Mouse (Mus musculus) spleen, adult 2 months (tissue): ENCODE data around the gene Olfr594.

Experiments used
- CTCF ChIP-seq: fragments of 200-500 bp; IDR thresholded peaks from 2 replicates; pipeline ENCODE4 v1.5.1; 2011; ENCODE audit warnings: mild to moderate bottlenecking, inconsistent platforms; ENCODE audit not compliant: insufficient read depth, insufficient read length, insufficient replicate concordance; ENCODE audit errors: extremely low read depth
- POLR2A ChIP-seq: fragments of 200-500 bp; IDR thresholded peaks from 2 replicates; pipeline ENCODE4 v1.6.1; 2011; ENCODE audit warnings: low read depth, low read length, inconsistent platforms

DNA sequence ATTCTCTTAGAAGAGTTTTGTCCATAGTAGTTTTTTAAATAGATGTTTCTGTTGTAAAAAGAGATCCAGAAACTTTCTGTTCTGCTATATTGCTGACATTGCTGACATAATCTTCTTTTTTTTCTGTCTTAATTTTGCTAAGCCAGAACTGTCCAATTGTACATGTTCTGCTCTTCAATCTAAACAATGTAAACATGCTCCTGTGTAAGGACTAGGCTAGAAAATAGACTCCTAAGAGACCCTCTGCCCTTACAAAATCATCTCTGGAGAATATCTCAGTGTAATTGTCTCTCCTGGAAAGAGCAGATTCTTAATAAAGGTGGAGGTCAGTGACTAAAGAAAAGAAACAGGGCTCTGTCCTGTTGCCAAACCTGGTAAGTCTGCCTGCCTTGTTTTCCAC, at the start of gene Olfr594:
- no peak for TF ChIP-seq POLR2A
- no peak for TF ChIP-seq CTCF
